Mouse (Mus musculus): ENCODE measurements around the gene Zgpat. TPM values are rescaled to one million over a fixed set of nuclear protein-coding genes. Genes with fewer than 3 reads are reported as not detected.

Zgpat gene
- polyA plus RNA-seq, 1 experiment from 2014 or later: 30.1 TPM

- no peak overlapping the region for H3K4me2 ChIP-seq (ENCODE audit: low read depth, low read length)
- no peaks in the 10 kb centered on the region for H3K9me3 ChIP-seq (ENCODE audit: control insufficient read depth, low read length)
- H3K27me3 ChIP-seq (replicated peaks; ENCODE audit: control insufficient read depth, insufficient read depth, low read length): no peaks in the 10 kb centered on the region
- H3K4me1 ChIP-seq (ENCODE audit: control insufficient read depth, insufficient read depth, low read length): no peaks in the 10 kb centered on the region
- H3K4me3 ChIP-seq (ENCODE audit: low read depth, low read length): no peak overlapping the region
- 70% methylated on average over 4 of the region's 4 CpGs for WGBS
- DNase-seq (ENCODE audit: low spot score) (no peak), ATAC-seq (ENCODE audit: low read depth) (no peak)
- H3K9ac ChIP-seq (ENCODE audit: low read depth, low read length): no peak overlapping the region
- peaks cover 3% of the 10 kb centered on the region; the same call in 1 of the 2 replicates for H3K36me3 ChIP-seq (ENCODE audit: control insufficient read depth, insufficient read depth, low read length)
- H3K27ac ChIP-seq (replicated peaks; ENCODE audit: low read depth, low read length): no peak overlapping the region
Measured at GRCm38 (mm10) chr2:181390136-181390870, 25.6 kb downstream of the Zgpat start.

GRCm38 (mm10) chr2:181391022-181391421 lies 26.3 kb downstream of the Zgpat start:
- ATAC-seq (ENCODE audit: low read depth) (no peak), DNase-seq (ENCODE audit: low spot score) (no peak)
- H3K4me2 ChIP-seq (ENCODE audit: low read depth, low read length): no peak overlapping the region
- H3K36me3 ChIP-seq (ENCODE audit: control insufficient read depth, insufficient read depth, low read length): peaks cover 3% of the 10 kb centered on the region; the same call in 1 of the 2 replicates
- no peak overlapping the region for H3K27ac ChIP-seq (replicated peaks; ENCODE audit: low read depth, low read length)
- no peaks in the 10 kb centered on the region for H3K9me3 ChIP-seq (ENCODE audit: control insufficient read depth, low read length)
- no peak overlapping the region for H3K4me3 ChIP-seq (ENCODE audit: low read depth, low read length)
- no peaks in the 10 kb centered on the region for H3K27me3 ChIP-seq (replicated peaks; ENCODE audit: control insufficient read depth, insufficient read depth, low read length)
- H3K9ac ChIP-seq (ENCODE audit: low read depth, low read length): no peak overlapping the region
- whole genome bisulfite sequencing: 90% methylated on average over 15 of the region's 15 CpGs
- H3K4me1 ChIP-seq (ENCODE audit: control insufficient read depth, insufficient read depth, low read length): no peaks in the 10 kb centered on the region

- peaks cover 3% of the 10 kb centered on the region; the same call in 1 of the 2 replicates for H3K36me3 ChIP-seq (ENCODE audit: control insufficient read depth, insufficient read depth, low read length)
- no peaks in the 10 kb centered on the region for H3K4me1 ChIP-seq (ENCODE audit: control insufficient read depth, insufficient read depth, low read length)
- H3K27me3 ChIP-seq (replicated peaks; ENCODE audit: control insufficient read depth, insufficient read depth, low read length): no peaks in the 10 kb centered on the region
- no peak overlapping the region for H3K9ac ChIP-seq (ENCODE audit: low read depth, low read length)
- 63% methylated on average over 2 of the region's 2 CpGs for WGBS
- no peak overlapping the region for H3K4me2 ChIP-seq (ENCODE audit: low read depth, low read length)
- H3K4me3 ChIP-seq (ENCODE audit: low read depth, low read length): no peak overlapping the region
- H3K27ac ChIP-seq (replicated peaks; ENCODE audit: low read depth, low read length): no peak overlapping the region
- no peak for DNase-seq (ENCODE audit: low spot score)
- ATAC-seq (ENCODE audit: low read depth): no peak
- H3K9me3 ChIP-seq (ENCODE audit: control insufficient read depth, low read length): no peaks in the 10 kb centered on the region
Measured at GRCm38 (mm10) chr2:181391541-181391940, 26.8 kb downstream of the Zgpat start.

GRCm38 (mm10) chr2:181392600-181393213 lies 28.0 kb downstream of the Zgpat start:
- peak; percentile 76 for ATAC-seq (ENCODE audit: low read depth)
- H3K36me3 ChIP-seq (ENCODE audit: control insufficient read depth, insufficient read depth, low read length): peaks cover 3% of the 10 kb centered on the region; the same call in 1 of the 2 replicates
- no peaks in the 10 kb centered on the region for H3K27me3 ChIP-seq (replicated peaks; ENCODE audit: control insufficient read depth, insufficient read depth, low read length)
- no peak overlapping the region for H3K4me2 ChIP-seq (ENCODE audit: low read depth, low read length)
- no peaks in the 10 kb centered on the region for H3K4me1 ChIP-seq (ENCODE audit: control insufficient read depth, insufficient read depth, low read length)
- DNase-seq (ENCODE audit: low spot score): peak; percentile 92
- H3K27ac ChIP-seq (replicated peaks; ENCODE audit: low read depth, low read length): no peak overlapping the region
- H3K4me3 ChIP-seq (ENCODE audit: low read depth, low read length): no peak overlapping the region
- H3K9ac ChIP-seq (ENCODE audit: low read depth, low read length): no peak overlapping the region
- 26% methylated on average over 4 of the region's 4 CpGs for WGBS
- no peaks in the 10 kb centered on the region for H3K9me3 ChIP-seq (ENCODE audit: control insufficient read depth, low read length)

- H3K4me1 ChIP-seq (ENCODE audit: control insufficient read depth, insufficient read depth, low read length): no peaks in the 10 kb centered on the region
- WGBS: 93% methylated on average over 3 of the region's 3 CpGs
- H3K27ac ChIP-seq (replicated peaks; ENCODE audit: low read depth, low read length): no peak overlapping the region
- peaks cover 3% of the 10 kb centered on the region; the same call in 1 of the 2 replicates for H3K36me3 ChIP-seq (ENCODE audit: control insufficient read depth, insufficient read depth, low read length)
- H3K27me3 ChIP-seq (replicated peaks; ENCODE audit: control insufficient read depth, insufficient read depth, low read length): no peaks in the 10 kb centered on the region
- no peaks in the 10 kb centered on the region for H3K9me3 ChIP-seq (ENCODE audit: control insufficient read depth, low read length)
- H3K9ac ChIP-seq (ENCODE audit: low read depth, low read length): no peak overlapping the region
- DNase-seq (ENCODE audit: low spot score) (no peak), ATAC-seq (ENCODE audit: low read depth) (no peak)
- no peak overlapping the region for H3K4me3 ChIP-seq (ENCODE audit: low read depth, low read length)
- no peak overlapping the region for H3K4me2 ChIP-seq (ENCODE audit: low read depth, low read length)
Measured at GRCm38 (mm10) chr2:181394086-181394485, 29.4 kb downstream of the Zgpat start.

GRCm38 (mm10) chr2:181397207-181397761 lies 32.6 kb downstream of the Zgpat start:
- Histone ChIP-seq H3K4me1 (ENCODE audit: control insufficient read depth, insufficient read depth, low read length) (no peaks in the 10 kb centered on the region), H3K36me3 (ENCODE audit: control insufficient read depth, insufficient read depth, low read length) (no peaks in the 10 kb centered on the region), H3K27me3 (replicated peaks; ENCODE audit: control insufficient read depth, insufficient read depth, low read length) (no peaks in the 10 kb centered on the region), H3K9ac (ENCODE audit: low read depth, low read length) (no peak overlapping the region), H3K4me2 (ENCODE audit: low read depth, low read length) (no peak overlapping the region), H3K9me3 (ENCODE audit: control insufficient read depth, low read length) (no peaks in the 10 kb centered on the region), H3K27ac (replicated peaks; ENCODE audit: low read depth, low read length) (no peak overlapping the region), H3K4me3 (ENCODE audit: low read depth, low read length) (no peak overlapping the region)
- WGBS: 82% methylated on average over 5 of the region's 5 CpGs
- ATAC-seq (ENCODE audit: low read depth): no peak
- DNase-seq (ENCODE audit: low spot score): no peak

GRCm38 (mm10) chr2:181401497-181401896 lies 36.8 kb downstream of the Zgpat start:
- H3K27ac ChIP-seq (replicated peaks; ENCODE audit: low read depth, low read length): no peak overlapping the region
- ATAC-seq (ENCODE audit: low read depth) (no peak), DNase-seq (ENCODE audit: low spot score) (no peak)
- no peak overlapping the region for H3K4me3 ChIP-seq (ENCODE audit: low read depth, low read length)
- H3K4me1 ChIP-seq (ENCODE audit: control insufficient read depth, insufficient read depth, low read length): no peaks in the 10 kb centered on the region
- WGBS: 25% methylated on average over 1 of the region's 1 CpGs
- no peaks in the 10 kb centered on the region for H3K9me3 ChIP-seq (ENCODE audit: control insufficient read depth, low read length)
- no peak overlapping the region for H3K9ac ChIP-seq (ENCODE audit: low read depth, low read length)
- H3K36me3 ChIP-seq (ENCODE audit: control insufficient read depth, insufficient read depth, low read length): no peaks in the 10 kb centered on the region
- H3K4me2 ChIP-seq (ENCODE audit: low read depth, low read length): no peak overlapping the region
- H3K27me3 ChIP-seq (replicated peaks; ENCODE audit: control insufficient read depth, insufficient read depth, low read length): no peaks in the 10 kb centered on the region

GRCm38 (mm10) chr2:181403722-181404121 lies 39.0 kb downstream of the Zgpat start:
- DNase-seq (ENCODE audit: low spot score): no peak
- Histone ChIP-seq H3K4me2 (ENCODE audit: low read depth, low read length) (no peak overlapping the region), H3K9ac (ENCODE audit: low read depth, low read length) (no peak overlapping the region), H3K27me3 (replicated peaks; ENCODE audit: control insufficient read depth, insufficient read depth, low read length) (no peaks in the 10 kb centered on the region), H3K36me3 (ENCODE audit: control insufficient read depth, insufficient read depth, low read length) (no peaks in the 10 kb centered on the region), H3K27ac (replicated peaks; ENCODE audit: low read depth, low read length) (no peak overlapping the region), H3K4me1 (ENCODE audit: control insufficient read depth, insufficient read depth, low read length) (no peaks in the 10 kb centered on the region), H3K4me3 (ENCODE audit: low read depth, low read length) (no peak overlapping the region), H3K9me3 (ENCODE audit: control insufficient read depth, low read length) (no peaks in the 10 kb centered on the region)
- ATAC-seq (ENCODE audit: low read depth): no peak
- 88% methylated on average over 3 of the region's 3 CpGs for WGBS

Data from embryonic facial prominence, embryonic 14.5 days (tissue).